Mouse (Mus musculus) thymus, postnatal 14 days (tissue): ENCODE measurements at regions not wholly inside any gene's neighbourhood (a gene's known extent, or its start where the extent isn't known, plus 50 kb on each side); places are given as distances from the start of the nearest gene placed in this dataset.

Experiments
- DNase-seq: peaks from one replicate; pipeline ENCODE4 v3.0.0; 2021

DNA sequence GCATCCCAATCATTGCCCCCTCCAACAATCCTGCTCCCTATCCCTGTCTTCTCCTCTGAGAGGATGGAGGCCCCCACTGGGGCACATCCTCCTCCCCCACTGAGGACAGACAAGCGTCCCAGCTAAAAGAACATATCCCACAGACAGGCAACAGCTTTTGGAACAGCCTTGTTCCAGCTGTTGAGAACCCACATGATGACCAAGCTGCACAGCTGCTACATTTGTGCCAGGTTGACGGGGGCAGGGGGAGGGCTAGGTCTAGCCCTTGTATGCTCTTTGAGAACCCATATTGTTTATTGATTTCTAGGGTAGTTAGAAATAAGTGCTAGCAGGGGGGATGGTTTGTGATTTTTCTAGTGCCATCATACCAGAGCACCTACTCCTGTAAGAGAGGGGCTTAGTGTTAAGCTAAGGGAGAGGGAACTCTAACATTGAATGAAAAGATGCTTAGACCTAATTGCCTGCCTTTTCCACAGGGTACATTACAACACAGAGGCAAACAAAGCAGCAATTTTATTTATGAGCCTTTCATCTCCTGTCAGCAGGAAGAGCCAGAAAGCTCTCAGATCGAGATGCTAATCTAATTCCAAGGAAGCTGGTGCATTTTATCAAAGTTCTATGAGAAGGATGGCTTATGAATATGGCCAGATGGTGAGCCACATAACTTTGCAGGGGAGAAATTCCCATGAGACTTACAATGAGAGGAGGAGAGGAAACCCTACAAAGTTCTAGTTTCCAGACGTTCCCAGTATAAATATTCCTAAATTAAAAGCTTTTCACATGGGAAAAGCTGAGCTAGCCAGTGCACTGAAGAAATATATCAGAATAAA lies 137.6 kb upstream of the Zpld1 start:
- DNase-seq = no peak

GRCm38 (mm10) chr16:55421569-55422342 lies 124.0 kb upstream of the Zpld1 start:
- DNase-seq = no peak

DNA sequence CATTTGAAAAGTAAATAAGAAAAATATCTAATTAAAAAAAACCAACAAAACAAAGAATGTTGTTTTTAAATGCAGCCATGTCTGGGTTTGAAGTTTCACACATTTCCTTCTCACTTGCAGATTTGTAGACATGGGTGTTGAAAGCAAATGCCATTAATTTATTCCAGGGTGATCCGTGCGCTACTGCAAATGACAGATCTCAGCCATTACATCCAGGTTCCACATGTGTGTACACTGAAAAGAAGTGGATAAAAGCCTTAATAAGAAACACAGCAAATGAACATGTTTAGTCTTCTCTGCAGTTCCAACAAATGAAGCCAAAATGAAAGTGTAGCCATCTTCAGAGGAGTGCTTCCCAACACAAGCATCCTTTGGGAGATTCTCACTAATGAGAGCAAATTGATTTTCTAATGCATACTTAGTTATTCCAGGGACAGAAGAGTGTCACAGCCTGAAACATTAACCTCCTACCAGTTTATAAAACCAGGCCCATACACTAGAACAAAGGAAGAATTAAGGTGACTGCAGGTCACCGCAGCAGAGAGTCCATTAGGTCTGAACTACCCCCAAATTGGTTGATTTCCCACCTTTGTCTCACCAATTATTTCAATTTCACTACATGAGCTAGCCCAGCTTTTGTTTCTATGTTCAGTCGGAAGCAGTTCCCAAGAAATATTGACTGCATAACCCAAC lies 123.2 kb upstream of the Zpld1 start:
- no peak for DNase-seq

- DNase-seq = no peak
These were observed 121.1 kb upstream of the Zpld1 start for GRCm38 (mm10) chr16:55418871-55419270.

GRCm38 (mm10) chr16:55400818-55401217 lies 103.0 kb upstream of the Zpld1 start:
- DNase-seq = no peak

DNA sequence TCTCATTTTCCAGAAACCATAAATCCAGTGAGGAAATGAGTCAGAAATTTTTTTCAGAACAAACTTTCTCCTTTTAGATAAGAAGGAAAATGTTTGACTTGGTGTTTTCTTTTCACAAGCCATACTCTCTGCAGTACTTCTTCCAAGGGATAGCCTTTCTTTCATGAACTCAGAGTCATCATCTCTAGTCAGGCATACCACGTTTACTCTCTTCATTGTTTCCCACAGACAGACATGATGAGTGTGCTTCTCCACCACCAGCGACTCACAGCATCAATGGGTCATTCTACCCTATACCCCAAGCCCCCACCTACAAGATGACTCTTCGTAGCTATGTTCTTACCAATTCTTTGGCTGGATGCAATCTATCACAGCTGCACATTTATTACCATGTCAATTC lies 97.1 kb upstream of the Zpld1 start:
- no peak for DNase-seq

DNA sequence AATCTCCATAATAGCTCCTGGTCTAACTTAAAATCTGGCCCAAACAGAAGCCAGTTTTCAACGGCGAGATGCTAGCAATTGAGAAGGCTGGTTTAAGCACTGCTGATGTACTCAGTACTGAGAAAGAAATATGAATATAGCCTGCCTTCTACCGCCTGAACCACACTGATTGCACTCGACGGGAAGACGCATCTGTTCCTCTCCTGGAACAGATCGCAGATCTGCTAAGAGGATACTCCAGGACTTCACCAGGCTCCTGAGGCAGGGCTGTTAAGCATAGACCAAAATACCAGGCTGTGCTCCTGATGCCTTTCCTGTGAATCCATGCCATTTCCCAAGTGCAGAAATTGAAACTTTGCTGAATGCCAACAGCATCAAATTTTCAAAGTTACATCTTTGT lies 92.6 kb upstream of the Zpld1 start:
- DNase-seq = no peak

DNA sequence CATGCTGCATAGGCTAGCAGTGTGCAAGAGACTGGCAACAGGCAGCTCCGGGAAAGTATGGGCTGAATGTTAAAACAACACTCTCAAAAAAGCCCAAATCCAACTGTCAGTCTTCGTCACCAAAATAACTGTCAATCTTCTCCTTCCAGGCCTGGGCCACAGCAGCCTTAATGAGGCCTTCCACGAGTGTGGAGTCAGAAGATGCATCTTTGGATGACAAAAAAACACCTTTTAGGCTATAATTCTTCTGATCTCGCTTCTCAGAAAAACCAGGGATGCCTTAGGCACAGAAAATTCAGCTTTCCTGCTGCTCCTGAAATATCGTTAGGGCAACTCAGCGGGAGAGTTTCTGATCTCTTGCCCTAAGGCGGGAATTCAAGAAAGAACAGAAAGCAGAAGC lies 82.2 kb upstream of the Zpld1 start:
- no peak for DNase-seq

GRCm38 (mm10) chr16:55379189-55379588 lies 81.4 kb upstream of the Zpld1 start:
- no peak for DNase-seq

DNA sequence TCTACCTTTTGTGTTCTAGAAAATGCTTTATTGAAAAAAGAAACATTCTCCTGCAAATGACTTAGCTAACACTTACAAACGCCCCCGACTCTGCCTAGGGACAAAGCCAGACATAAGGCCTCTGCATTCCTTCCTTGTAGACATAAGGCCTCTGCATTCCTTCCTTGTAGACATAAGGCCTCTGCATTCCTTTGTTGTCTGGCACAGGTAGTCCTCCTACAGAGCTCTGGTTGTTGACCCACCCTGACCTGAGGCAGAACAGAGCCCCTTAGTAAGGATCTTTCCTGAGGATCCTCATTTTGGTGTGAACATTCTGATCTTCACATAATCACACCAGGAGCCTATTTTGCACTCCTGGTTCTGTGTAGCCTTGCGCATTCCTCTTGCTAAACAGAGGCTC lies 80.9 kb upstream of the Zpld1 start:
- no peak for DNase-seq

DNA sequence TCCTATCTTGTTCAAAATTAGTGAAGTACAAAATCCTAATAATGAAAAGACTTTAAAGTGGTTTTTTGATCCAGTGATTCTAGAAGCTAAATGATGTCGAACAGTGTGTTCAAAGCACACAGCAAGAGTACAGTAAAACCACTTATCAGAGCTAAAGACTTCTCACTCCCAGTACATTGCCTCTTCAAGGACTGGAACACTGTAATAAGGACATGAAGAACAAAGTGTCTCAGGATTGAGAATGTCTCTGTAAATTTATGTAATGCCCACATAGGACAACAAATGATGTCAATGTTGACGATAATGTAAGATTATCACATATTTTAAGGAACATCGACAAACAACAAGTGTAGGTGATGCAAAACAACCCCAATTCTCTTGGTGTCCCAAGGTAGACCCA lies 78.1 kb upstream of the Zpld1 start:
- no peak for DNase-seq

DNA sequence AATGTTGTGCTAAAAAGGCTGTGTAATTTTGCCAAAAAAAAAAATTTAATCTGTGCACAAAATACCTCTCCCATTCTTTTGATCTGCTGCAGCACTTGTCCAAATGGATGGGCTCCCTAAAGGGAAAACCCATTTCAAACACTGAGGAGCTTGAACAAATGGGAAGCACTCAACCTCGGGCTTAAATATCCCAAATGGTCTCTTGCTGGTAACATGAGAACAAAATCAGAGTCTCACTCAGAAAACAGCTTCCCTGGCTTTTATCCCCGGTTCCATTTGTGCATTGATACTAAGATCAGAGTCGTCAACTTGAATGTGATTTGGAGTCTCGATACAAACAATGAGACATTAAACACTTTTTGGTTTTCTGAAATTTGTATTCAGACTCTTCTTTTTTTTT lies 59.9 kb upstream of the Zpld1 start:
- no peak for DNase-seq

DNA sequence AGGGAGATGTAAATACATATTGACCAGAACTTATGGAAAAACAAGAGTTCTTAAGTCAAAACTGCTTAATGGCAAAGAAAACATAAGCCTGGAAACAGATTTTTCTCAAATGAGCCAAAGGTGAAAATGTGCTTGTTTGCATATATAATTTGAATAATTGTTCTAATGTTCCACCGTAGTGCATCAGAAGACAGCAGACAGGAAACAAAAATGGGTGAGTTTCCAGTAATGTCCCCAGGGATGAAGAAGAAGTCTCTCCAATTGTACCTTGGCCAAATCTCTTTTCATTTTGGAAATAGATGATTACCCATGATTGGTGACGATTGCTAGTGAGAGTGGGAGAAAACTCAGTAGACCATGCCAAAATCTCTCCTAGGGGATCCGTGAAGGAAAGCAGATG lies 58.3 kb upstream of the Zpld1 start:
- no peak for DNase-seq
